Mouse (Mus musculus): ENCODE measurements at regions not wholly inside any gene's neighbourhood (a gene's known extent, or its start where the extent isn't known, plus 50 kb on each side); places are given as distances from the start of the nearest gene placed in this dataset.

DNA sequence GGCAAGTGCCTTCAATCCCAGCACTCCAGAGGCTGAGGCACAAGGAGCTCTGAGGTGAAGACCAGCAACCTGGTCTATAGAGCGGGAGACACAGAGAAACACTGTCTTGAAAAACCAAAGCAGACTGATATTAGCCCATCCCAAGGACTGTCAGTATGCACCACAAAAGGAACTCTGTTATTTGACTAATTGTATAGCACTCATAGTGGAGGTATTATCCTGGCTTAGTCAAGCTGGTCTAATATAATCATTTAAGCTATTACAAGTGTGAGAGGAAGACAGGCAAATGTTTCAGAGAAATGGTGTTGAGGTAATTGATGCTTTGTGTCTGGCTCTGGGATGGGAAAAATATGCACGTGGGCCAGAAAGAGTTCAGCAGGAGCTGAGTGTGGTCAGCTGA lies 121.3 kb upstream of the Vegfc start:
- no peak for DNase-seq

DNA sequence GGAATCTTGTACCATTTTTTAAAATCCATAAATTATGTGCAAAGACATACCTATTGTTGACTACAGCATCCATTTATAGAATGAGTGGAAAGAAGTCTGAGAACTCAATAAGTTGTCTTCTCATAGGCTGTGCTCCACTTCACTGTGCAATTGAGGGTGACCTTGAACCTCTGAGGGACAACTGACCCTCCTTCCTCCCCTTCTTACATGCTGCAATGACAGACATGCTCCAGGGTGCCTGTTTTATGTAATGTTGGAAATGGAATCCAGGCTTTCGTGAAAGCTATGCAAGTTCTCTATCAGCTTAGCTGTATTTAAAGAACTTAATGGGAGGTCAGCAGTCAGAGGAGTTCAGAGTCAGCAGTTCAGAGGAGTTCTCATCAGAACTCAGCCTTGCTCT lies 118.9 kb upstream of the Vegfc start:
- no peak for DNase-seq

DNA sequence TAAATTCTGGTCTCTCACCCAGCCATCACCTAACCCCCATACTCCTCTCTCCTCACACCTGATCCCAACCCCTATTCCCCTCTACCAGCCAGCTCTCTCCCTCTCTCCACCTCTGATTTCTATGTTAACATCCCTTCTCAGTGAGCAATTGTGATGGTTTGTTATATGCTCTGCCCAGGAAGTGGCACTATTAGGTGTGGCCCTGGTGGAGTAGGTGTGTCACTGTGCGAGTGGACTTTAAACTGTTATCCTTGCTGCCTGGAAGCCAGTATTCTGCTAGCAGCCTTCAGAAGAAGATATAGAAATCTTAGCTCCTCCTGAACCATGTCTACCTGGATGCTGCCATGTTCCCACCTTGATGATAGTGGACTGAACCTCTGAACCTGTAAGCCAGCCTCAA lies 114.4 kb upstream of the Vegfc start:
- no peak for DNase-seq

DNA sequence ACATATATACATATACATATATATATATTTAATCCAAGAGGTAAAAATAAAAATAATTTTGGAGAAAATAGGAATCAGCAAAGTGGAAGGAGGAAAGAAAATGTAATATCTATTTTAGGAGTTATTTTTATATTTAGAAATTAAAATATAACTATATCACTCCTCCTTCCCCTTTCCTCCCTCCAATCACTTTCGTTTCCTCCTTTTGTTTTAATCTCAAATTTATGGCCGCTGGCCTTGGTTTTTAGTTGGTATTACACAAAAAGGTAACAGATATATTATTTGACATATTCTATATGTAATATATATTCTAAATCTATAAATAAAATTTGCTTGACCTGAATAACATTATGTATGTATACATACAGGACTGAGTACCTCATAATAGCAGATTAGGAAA lies 93.1 kb upstream of the Vegfc start:
- no peak for DNase-seq

DNA sequence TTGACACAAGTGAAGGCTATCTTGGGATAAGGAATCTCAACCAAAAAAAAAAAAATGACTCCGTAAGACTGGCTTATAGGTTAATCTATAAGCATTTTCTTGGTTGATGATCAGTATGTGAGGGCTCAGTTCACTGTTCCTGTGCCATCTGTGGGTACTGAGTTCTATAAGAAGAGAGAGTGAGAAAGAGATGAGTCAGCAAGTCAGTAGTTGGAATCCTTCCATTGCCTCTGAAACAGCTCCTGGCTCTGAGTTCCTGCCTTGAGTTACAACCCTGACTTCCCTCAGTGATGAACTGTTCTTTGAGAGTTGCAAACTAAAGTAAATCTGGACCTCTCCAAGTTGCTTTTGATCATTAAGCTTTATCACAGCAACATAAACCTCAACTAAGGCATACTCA lies 91.7 kb upstream of the Vegfc start:
- no peak for DNase-seq

DNA sequence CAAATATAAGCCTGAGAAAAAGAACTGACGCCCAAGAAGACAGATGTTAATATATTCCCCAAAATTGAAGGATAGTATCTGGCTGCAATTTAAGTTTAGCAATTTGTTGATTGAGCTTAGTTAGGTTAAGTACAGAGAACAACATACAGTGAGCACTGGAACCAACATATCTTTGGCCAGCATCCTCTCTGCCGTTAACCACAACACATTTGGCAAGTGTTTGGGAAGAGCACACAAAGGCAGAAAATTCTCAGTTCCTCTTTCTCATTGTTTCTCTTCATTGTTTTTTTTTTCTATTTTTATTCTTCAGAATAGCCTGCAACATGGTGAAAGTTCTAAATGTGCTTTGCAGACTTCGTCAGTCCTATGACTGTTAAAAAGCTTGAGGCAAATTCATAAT lies 83.2 kb upstream of the Vegfc start:
- no peak for DNase-seq

DNA sequence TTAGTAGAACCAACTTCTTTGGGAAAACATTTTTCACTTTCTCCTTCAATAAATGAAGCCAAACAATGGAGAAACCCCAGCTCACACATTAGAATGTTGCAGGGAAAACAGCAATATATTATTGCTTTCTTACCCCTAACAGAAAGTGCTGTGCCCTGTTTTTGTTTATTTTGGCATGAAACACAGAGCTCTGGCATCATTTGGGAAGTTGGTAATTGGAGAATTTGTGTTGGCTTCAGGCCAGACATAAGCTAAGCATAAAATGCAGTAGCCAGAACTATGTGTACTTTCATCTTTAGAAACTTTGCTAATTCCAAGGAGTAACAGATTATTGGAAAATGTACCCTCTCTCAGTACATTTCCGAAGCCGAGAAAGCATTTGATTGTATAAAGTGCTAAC lies 79.9 kb upstream of the Vegfc start:
- DNase-seq = no peak

DNA sequence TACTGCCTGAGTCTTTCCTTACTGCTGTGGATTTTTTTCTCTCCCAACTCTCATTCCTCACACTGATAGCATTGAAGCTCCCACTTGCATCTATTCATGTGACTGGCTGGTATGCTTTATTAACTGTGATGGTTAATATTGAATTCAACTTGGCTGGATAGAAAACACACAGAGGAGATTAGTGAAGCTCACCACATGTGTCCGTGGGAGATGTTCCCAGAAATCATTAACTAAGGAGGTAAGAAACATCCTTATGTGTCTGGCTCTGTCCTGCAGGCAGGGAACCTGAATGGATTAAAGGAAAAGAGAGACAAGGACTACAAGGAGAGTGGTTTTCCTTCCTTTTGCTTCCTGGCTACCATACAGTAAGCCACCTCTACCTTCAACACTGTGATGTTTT lies 74.5 kb upstream of the Vegfc start:
- DNase-seq = no peak

DNA sequence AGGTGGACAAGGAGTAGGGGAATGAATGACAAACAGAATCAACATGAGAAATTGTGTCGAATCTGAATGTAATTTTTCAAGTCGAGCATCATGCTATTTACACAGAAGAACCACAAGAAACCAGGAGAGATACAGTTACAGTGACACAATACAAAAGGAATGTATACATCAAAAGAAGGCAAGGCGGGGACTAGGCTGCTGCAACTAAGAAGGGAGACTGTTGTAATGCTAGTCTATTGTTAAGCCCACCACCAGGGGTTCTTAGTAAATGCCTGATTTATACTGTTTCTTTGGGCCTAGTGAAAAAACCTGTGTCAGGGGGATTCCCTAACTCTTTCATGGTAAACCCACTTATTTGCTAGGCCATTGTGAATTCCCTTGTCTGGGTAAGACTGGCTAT lies 63.3 kb upstream of the Vegfc start:
- no peak for DNase-seq

DNA sequence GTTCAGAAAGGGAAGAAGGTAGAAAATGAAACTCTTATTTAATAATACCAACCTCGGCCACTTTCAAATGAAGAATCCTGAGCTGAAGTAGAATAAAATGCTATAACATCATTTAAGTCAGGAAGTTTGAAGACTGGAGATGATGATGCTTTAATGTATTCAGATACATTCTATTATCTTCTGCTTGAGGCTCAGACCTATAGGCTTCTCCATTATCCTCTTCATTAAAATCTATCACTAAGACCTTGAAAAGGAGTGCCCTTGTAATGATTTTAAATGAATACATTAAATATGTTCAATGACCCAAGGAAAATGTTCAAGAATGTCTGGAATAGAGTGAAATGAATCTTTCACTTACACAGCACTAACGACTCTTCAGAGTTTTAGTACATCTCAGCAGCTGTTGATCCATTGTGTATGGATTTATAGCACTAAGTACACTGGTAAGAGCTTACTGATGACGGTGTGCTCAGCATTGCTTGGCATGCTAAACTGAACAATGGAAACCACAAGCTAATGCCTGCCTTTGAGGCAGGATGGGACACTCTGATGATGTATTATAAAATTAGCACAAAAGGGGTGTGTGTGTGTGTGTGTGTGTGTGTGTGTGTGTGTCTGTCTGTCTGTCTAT lies 58.8 kb upstream of the Vegfc start:
- no peak for DNase-seq
